Mouse (Mus musculus) right cerebral cortex, postnatal 4 days (tissue): ENCODE data around the gene Chil5.
"Not testable (repeated sequence)": the region's sequence is repeated elsewhere in the genome, so short reads cannot be mapped to it uniquely, and the experiment has no call there.

Experiments
- DNase-seq: peaks from one replicate; pipeline ENCODE4 v3.0.0-alpha.2; 2022

Chil5 gene

GRCm38 (mm10) chr3:106032781-106033180 is at the start of gene Chil5:
Gene Chil5 (minus strand): TSS chr3:106032814.
- no peak for DNase-seq

DNA sequence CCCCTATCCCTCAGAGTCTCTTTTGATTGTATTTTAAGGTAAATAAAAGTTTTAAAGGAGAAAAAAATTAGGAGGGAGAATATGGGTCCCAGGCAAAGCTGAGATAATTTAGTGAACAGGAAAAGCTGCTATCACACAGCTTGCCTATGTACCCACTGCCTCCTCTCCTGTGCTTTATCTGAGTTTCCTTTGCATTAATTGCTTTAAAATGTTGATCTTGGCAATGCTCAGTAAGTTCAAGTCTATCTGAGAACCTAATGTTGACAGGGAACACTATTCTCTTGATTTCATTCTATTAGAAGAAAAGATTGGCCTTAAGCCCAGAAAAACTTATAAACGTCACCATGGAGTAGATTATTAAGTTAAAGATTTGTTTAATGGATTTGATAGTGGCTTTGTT is 42.2 kb upstream of the Chil5 start:
- DNase-seq = no peak

DNA sequence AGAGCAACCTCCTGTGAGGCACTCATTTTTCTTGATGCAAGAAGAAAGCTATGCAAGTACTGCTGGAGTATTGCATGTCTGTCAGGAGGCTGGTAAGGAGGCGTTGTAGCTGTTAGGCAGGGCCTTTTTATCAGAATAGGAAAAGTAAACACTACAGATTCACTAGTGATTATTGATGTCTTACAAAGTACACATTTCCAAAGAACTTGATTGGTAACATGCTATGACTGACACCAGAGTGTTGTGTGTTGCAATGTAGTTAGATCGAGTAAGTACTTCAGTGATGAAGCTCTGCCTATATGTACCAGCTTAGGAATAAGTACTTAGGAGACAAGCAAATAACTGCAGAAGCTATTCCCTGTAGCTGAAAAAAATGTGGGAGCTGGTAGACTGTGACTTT is 38.4 kb upstream of the Chil5 start:
- DNase-seq = no peak

- not testable (repeated sequence) for DNase-seq
Measured at GRCm38 (mm10) chr3:106067707-106068106, 35.1 kb upstream of the Chil5 start.

DNA sequence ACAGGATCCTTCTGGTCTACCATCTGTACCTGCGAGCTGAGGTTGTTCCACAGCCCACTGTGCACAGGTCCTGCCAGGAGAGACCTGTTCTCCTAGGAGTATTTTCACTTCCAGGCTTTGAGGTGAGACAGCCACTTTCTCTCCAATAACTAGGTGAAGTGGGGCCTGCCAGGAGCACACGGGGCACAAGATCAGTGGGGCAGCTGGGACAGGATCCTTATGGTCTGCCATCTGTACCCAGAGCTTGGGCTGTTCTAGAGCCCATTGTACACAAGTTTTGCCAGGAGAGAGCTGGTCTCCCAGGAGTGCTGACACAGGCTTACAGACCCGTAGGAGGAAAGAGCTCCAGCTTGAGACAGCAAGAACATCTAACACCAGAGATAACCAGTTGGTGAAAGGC is 25.4 kb upstream of the Chil5 start:
- no peak for DNase-seq

DNA sequence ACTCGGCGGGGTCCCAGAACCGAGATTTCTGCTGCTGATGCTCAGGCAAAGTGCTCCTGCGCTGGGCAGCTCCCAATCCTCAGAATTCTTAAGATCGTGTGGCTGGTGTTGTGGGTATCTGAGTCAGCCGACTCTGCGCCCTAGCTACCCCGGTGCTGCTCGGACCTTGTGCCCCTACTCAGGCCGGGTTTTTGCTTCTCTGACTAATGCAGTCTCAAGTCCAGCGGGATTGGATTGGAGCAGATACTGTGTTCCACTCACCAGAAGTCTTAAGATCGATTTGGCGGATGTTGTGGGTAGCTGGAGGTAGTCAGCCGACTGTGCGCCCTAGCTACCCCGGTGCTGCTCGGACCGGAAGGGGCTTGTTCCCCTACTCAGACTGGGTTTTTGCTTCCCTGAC is 19.3 kb upstream of the Chil5 start:
- no peak for DNase-seq

DNA sequence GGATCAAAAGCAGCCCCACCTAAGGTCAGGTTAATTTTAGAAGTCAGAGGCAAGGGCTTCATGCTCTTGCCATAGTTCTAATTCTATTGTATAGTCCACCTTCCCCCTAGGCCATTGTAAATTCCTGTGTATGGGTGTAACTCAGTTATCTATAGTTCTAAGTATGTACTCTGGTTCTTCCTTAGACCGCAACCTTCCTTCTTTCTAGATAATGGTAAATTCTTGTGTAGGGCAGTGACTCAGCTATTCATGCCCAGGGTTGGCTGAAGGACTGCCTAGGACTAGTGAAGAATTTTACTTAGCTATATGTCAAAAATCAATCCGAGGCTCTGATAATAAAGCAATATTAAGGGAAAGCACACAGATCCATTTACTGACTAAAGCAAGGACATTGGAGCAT is 7.7 kb upstream of the Chil5 start:
- no peak for DNase-seq

GRCm38 (mm10) chr3:106024135-106024534 is 8.5 kb downstream of the Chil5 start:
- DNase-seq = no peak

- no peak for DNase-seq
Measured at GRCm38 (mm10) chr3:106021840-106022239, 10.8 kb downstream of the Chil5 start.

GRCm38 (mm10) chr3:106014546-106014945 is 18.1 kb downstream of the Chil5 start, which contains the start of gene Pifo:
Gene Pifo (minus strand): TSS chr3:106014646.
- no peak for DNase-seq

DNA sequence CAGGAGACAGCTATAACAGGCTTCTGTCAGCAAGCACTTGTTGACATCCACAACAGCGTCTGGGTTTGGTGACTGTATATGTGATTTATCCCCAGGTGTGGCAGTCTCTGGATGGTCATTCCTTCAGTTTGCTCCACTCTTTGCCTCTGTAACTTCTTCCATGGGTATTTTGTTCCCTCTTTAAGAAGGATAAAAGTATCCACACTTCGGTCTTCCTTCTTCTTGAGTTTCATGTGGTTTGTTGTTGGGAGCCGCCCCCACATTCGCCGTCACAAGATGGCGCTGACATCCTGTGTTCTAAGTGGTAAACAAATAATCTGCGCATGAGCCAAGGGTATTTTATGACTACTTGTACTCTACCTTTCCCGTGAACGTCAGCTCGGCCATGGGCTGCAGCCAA is 29.3 kb downstream of the Chil5 start:
- DNase-seq = not testable (repeated sequence)

- DNase-seq = no peak
Measured at GRCm38 (mm10) chr3:106001416-106002370, 30.9 kb downstream of the Chil5 start.

DNA sequence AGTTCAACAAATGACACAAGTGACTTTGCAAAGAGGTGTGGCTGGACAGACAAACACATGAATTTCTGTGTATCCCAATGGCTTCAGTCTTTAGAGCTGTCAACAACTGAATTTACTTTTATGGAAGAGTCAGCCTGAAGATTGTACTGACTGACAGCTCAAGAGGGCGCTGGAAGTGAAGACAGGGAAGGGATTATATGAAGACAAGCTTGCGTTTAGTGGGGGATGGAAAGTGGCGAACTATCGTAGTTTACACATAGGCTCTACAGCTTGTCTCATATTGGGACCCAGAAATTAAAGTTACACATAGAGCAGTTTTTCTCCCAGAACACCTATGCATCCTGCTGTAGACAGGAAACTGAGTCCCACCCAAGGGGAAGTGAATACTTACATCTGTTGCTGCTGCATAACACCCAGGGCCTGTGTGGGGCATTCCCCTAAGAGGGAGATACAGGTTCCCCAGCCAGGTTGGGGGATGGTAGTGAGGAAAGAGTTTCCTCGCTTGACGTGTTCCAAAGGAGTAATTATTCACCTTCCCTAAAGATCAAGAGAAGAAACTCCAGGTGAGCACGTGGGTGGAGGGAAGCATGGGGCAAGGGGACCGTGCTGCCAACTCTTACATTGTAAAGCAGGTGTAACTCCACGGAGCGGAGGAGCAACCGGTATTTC is 31.8 kb downstream of the Chil5 start:
- no peak for DNase-seq

- no peak for DNase-seq
Measured at GRCm38 (mm10) chr3:105994730-105995129, 37.9 kb downstream of the Chil5 start.

DNA sequence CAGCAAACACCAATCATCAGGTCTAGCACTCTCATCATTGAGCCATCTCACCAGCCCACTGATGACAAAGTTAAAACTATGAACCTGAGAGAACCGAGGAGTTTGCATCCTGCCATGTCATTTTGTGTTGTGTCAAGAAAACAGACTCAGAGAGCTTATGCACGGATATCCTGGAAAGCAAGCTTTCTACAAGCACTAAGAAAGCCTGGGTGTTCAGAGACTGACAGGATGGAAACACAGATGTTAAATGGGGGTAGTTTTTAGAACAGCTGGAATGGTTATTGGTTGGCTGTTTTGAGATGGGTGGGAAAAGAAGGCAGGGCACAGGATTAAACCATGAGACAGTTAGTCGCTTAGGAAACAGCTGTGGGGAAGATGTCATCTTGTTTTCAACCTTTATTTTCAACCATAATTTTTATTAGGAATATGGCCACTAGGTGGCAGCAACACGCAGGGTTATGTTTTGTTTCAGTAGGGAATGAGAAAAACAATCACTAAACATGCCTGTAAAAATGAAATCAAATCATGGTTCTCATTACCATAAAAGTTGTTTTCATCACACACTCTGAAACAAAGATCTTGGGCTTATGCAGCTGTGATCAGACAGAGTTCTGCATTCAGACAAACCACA is 40.8 kb downstream of the Chil5 start:
- DNase-seq = peak; percentile 66

GRCm38 (mm10) chr3:105989611-105990010 is 43.0 kb downstream of the Chil5 start:
- DNase-seq = not testable (repeated sequence)

DNA sequence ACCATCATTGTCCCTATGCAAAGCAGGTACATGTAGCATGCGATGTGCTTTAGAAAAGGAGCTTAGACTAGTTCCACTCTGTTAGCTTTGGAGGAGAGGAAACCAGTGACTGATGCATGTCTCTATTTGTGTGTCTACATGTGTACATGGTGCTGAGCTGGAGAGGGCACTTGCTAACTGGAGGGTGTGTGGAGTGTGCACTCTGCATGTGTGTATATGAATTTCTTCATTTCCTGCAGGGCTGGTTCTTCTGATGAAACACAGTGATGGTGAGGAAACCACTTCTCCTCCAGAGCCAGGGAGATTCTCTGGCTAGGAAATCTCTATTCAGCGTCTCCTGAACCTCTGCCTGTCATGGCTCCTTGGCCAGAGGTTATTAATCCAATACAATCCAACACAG is 58.4 kb downstream of the Chil5 start:
- DNase-seq = no peak

DNA sequence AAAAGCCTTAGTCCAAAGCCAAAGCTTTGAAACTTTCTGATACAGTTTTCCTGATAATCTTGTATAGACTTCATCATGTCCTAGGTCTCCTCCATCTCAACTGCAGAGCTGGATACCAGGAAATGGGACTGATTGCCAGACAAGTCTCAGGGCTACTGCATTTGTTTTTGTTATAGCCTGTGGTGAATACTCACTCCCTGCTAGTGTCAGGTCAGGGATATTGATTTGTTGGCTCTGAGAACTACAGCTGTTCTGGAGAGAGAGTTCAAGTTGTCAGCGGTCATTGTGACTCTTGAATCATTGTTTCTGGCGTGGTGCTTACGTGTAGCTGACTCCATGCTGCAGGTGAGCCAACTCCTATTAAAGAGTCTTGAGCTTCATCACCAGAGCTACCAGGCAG is 59.2 kb downstream of the Chil5 start, which contains the start of gene Ovgp1:
Gene Ovgp1, plus strand, starts transcription at position 301 of the 400 bp plus-strand sequence.
- DNase-seq = no peak

DNA sequence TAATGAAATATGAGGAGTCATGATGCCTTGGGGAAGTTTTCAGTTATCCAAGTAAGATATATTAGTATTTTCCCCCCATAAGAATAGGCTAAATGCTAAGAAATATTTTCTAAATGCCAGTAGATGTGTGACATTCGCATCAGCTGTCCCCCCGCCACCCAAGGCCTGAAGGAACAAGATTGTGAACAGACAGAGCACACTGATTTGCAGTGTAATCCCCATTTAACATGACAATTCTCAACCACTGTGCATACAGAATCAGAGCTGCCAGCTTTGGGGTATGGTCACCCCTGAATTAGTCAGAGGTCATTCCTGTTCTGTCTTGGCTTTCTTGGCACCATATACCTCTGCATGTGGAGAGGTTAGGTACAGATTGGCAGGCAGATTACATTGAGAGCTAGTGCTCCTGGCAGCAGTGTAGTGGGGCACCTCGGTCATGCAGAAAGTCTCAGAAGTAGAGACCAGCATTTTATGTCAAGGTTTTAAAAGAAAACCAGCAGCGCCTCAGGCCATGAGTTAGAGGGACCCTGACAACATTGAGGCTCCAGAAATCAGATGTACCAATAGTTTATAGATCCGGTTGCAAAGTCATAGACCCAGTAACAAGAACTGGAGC is 60.7 kb downstream of the Chil5 start:
- DNase-seq = no peak
